Mouse (Mus musculus) gastrocnemius, postnatal 25 days (tissue): Measurements from ENCODE around the gene Col23a1. TPM values are rescaled to one million over a fixed set of nuclear protein-coding genes. Genes with fewer than 3 reads are reported as not detected.

ENCODE experiments used
- DNase-seq: peaks from one replicate; pipeline ENCODE4 v3.0.0; 2022
- total RNA-seq, 2 experiments: library from RNA; stranded (reverse); gene quantifications; 1 replicate in 1 of 2; 2 replicates in 1 of 2; pipeline ENCODE4 v1.2.3; 2021

The Col23a1 gene
- total RNA-seq, 2 experiments from 2014 or later, result 1.8 to 1.9 TPM

- DNase-seq, result peak; percentile 33
Measured at GRCm38 (mm10) chr11:51431968-51432367, 142.2 kb downstream of the Col23a1 start.

- no peak for DNase-seq
Measured at GRCm38 (mm10) chr11:51442006-51442405, 152.3 kb downstream of the Col23a1 start.

GRCm38 (mm10) chr11:51442599-51442998 is 152.9 kb downstream of the Col23a1 start:
- no peak for DNase-seq

GRCm38 (mm10) chr11:51443818-51444217 is 154.1 kb downstream of the Col23a1 start:
- no peak for DNase-seq

- DNase-seq, result no peak
Measured at GRCm38 (mm10) chr11:51444649-51445048, 154.9 kb downstream of the Col23a1 start.

- peak; percentile 30 for DNase-seq
Measured at GRCm38 (mm10) chr11:51446711-51447425, 157.1 kb downstream of the Col23a1 start.

- DNase-seq, result no peak
Measured at GRCm38 (mm10) chr11:51448256-51448655, 158.5 kb downstream of the Col23a1 start.

GRCm38 (mm10) chr11:51448680-51449079 is 159.0 kb downstream of the Col23a1 start:
- no peak for DNase-seq

GRCm38 (mm10) chr11:51449881-51450280 is 160.2 kb downstream of the Col23a1 start:
- DNase-seq, result no peak

GRCm38 (mm10) chr11:51451281-51451680 is 161.6 kb downstream of the Col23a1 start:
- DNase-seq, result no peak

- DNase-seq, result no peak
Measured at GRCm38 (mm10) chr11:51451925-51452324, 162.2 kb downstream of the Col23a1 start.

GRCm38 (mm10) chr11:51453742-51454141 is 164.0 kb downstream of the Col23a1 start:
- no peak for DNase-seq

GRCm38 (mm10) chr11:51455501-51455900 is 165.8 kb downstream of the Col23a1 start:
- DNase-seq, result no peak

- DNase-seq, result no peak
Measured at GRCm38 (mm10) chr11:51457624-51458023, 167.9 kb downstream of the Col23a1 start.

- DNase-seq, result no peak
Measured at GRCm38 (mm10) chr11:51458649-51459048, 168.9 kb downstream of the Col23a1 start.

GRCm38 (mm10) chr11:51459569-51460043 is 169.9 kb downstream of the Col23a1 start:
- DNase-seq, result no peak

- DNase-seq, result no peak
Measured at GRCm38 (mm10) chr11:51468737-51469136, 179.0 kb downstream of the Col23a1 start.

- peak; percentile 36 for DNase-seq
Measured at GRCm38 (mm10) chr11:51469341-51469831, 179.7 kb downstream of the Col23a1 start.

- no peak for DNase-seq
Measured at GRCm38 (mm10) chr11:51470383-51471144, 180.8 kb downstream of the Col23a1 start.

- DNase-seq, result no peak
Measured at GRCm38 (mm10) chr11:51473686-51474085, 184.0 kb downstream of the Col23a1 start.

- no peak for DNase-seq
Measured at GRCm38 (mm10) chr11:51476543-51476942, 186.8 kb downstream of the Col23a1 start.

GRCm38 (mm10) chr11:51477571-51477970 is 187.9 kb downstream of the Col23a1 start:
- DNase-seq, result no peak

GRCm38 (mm10) chr11:51482251-51482650 is 192.5 kb downstream of the Col23a1 start:
- no peak for DNase-seq
